Mouse (Mus musculus) heart, embryonic 11.5 days (tissue): ENCODE measurements at regions not wholly inside any gene's neighbourhood (a gene's known extent, or its start where the extent isn't known, plus 50 kb on each side); places are given as distances from the start of the nearest gene placed in this dataset.
"Not testable (repeated sequence)": the region's sequence is repeated elsewhere in the genome, so short reads cannot be mapped to it uniquely, and the experiment has no call there.

ENCODE experiments used
- ATAC-seq: fragments of 200-750 bp; cut with Nextera tagmentation; replicated peaks from 2 replicates; pipeline ENCODE4 v1.8.0; 2017; ENCODE audit warnings: moderate library complexity; ENCODE audit not compliant: insufficient number of reproducible peaks, low FRiP score, low TSS enrichment
- H3K27ac ChIP-seq: fragments of 300-500 bp; sonication (generic); 2 replicates; pipeline ENCODE4 v1.5.1; 2014; ENCODE audit warnings: mild to moderate bottlenecking, low read depth, low read length
- H3K27me3 ChIP-seq: fragments of 300-500 bp; sonication (generic); 2 replicates; pipeline ENCODE4 v1.6.1; 2014; ENCODE audit warnings: mild to moderate bottlenecking, low read length, mixed read lengths; ENCODE audit not compliant: control insufficient read depth, insufficient read depth
- H3K36me3 ChIP-seq: fragments of 300-500 bp; sonication (generic); 2 replicates; pipeline ENCODE4 v1.6.1; 2014; ENCODE audit warnings: mild to moderate bottlenecking, low read length, moderate library complexity, mixed read lengths; ENCODE audit not compliant: control insufficient read depth, insufficient read depth
- H3K4me1 ChIP-seq: fragments of 300-500 bp; sonication (generic); 2 replicates; pipeline ENCODE4 v1.6.1; 2014; ENCODE audit warnings: low read length; ENCODE audit not compliant: control insufficient read depth, insufficient read depth
- H3K4me2 ChIP-seq: fragments of 300-500 bp; sonication (generic); 2 replicates; pipeline ENCODE4 v1.6.1; 2014; ENCODE audit warnings: mild to moderate bottlenecking, moderate library complexity
- H3K4me3 ChIP-seq: fragments of 300-500 bp; sonication (generic); 2 replicates; pipeline ENCODE4 v1.5.1; 2014; ENCODE audit warnings: low read depth, low read length
- H3K9ac ChIP-seq: fragments of 300-500 bp; sonication (generic); 2 replicates; pipeline ENCODE4 v1.6.1; 2014; ENCODE audit warnings: mild to moderate bottlenecking, low read depth, low read length, moderate library complexity
- H3K9me3 ChIP-seq: fragments of 300-500 bp; sonication (generic); replicated peaks from 2 replicates; pipeline ENCODE4 v1.6.1; 2016; ENCODE audit warnings: low read length; ENCODE audit not compliant: control insufficient read depth
- whole genome bisulfite sequencing: fragments of 180-500 bp; shearing (Covaris S2); extraction: QIAGEN DNeasy Blood & Tissue Kit; methylation state at CpG from one replicate; pipeline ENCODE4 v1.1.7; 2014; ENCODE audit not compliant: insufficient replicate concordance; 5-methylcytosine and 5-hydroxymethylcytosine counted together

DNA sequence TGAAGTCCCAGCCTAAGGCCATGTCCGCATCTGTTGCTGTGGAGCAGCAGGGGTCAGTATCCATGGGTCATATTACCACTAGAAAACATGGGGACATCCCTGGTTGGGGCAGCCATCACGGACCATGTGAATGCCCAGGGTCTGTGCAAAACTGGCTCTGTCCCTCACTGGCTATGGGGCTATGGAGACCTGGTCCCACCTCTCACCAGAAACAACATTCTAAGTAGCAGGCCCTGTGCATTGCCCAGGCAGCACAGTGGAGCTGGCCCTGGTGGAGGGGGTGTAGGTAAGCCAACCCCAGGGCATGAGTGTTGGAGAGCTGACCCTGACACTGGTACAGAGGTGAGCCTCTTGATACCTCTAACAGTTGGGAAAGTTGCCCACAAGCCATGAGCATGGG is 213.7 kb downstream of the Macc1 start:
- ATAC-seq = 0 out of 2 replicates have a peak, but pooled peaks have one; percentile 33

DNA sequence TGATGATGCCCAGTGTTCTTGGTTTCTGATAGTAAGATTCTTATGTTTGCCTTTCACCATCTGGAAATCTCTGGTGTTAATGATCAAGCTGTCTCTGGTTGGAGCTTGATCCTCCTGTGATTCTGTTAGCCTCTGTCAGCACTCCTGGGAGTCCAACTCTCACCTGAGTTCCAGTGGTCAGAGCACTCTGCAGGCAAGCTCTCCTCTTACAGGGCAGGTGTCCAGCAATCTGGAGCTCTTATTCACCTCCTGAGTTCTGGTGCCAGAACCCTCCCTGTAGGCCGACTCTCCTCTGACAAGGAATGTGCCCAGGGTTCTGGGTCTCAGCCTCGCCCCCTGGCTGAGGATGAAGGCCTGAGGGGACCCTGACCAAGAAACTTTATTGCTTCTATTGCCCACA is 234.3 kb downstream of the Macc1 start:
- ATAC-seq, H3K27ac ChIP-seq, H3K4me1 ChIP-seq, H3K4me3 ChIP-seq, H3K9ac ChIP-seq, H3K27me3 ChIP-seq, H3K9me3 ChIP-seq, H3K36me3 ChIP-seq, H3K4me2 ChIP-seq: not testable (repeated sequence)
- WGBS = 68% methylated on average over 2 of the region's 2 CpGs

More for the DNA sequence above, 213.7 kb downstream of the Macc1 start:
- Histone ChIP-seq H3K9me3 (no peaks in the 10 kb centered on the region), H3K27ac (no peak overlapping the region), H3K4me3 (no peak overlapping the region), H3K9ac (no peak overlapping the region), H3K4me1 (no peaks in the 10 kb centered on the region), H3K36me3 (no peaks in the 10 kb centered on the region), H3K27me3 (no peaks in the 10 kb centered on the region), H3K4me2 (no peak overlapping the region)
- 80% methylated on average over 2 of the region's 2 CpGs for WGBS

DNA sequence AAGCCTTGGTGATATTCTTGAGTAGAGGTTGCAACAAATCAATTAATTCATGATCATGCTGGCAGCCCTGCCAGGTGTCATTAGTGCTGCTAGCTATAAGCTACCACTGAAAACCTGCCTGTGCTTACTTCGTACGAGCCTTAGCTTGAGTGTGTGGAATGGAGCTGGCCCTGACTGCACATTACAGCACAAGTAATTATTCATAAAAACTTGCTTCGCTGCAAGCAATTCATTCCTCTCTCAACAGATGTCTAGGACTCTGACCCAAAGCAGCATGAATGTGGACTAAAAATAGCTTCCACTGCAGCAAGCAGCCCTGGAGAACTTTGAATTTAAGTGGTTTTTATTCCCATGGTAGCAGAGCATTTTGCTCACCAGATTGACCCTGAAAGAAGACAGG is 262.6 kb downstream of the Macc1 start:
- no peak for ATAC-seq
- no peaks in the 10 kb centered on the region for H3K4me1 ChIP-seq

DNA sequence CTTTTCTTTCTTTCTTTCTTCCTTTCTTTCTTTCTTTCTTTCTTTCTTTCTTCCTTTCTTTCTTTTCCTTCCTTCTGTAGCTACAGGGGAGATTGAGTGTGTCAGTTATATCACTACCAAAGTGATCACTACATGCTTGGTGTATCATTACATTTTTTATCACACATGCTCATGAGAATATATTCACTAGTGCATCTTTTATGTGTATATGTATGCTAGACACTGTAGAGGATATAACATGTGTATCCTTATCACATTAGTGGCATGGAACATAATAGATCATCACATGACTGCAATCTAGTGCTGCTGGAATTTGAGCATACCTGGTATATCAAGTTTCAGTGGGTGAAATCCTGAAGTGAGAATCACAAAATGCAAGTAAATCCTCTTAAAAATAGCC is 263.2 kb downstream of the Macc1 start:
- no peak overlapping the region for H3K4me2 ChIP-seq
- no peak overlapping the region for H3K9ac ChIP-seq
- no peak overlapping the region for H3K4me3 ChIP-seq
- no peak for ATAC-seq
- H3K9me3 ChIP-seq = no peaks in the 10 kb centered on the region
- no peaks in the 10 kb centered on the region for H3K4me1 ChIP-seq
- no peaks in the 10 kb centered on the region for H3K27me3 ChIP-seq
- H3K27ac ChIP-seq = no peak overlapping the region
- H3K36me3 ChIP-seq = no peaks in the 10 kb centered on the region

More for the DNA sequence above, 262.6 kb downstream of the Macc1 start:
- no peaks in the 10 kb centered on the region for H3K36me3 ChIP-seq
- H3K4me3 ChIP-seq = no peak overlapping the region
- no peak overlapping the region for H3K9ac ChIP-seq
- 53% methylated on average over 3 of the region's 3 CpGs for WGBS
- H3K9me3 ChIP-seq = no peaks in the 10 kb centered on the region
- H3K27me3 ChIP-seq = no peaks in the 10 kb centered on the region
- no peak overlapping the region for H3K4me2 ChIP-seq
- H3K27ac ChIP-seq = no peak overlapping the region

DNA sequence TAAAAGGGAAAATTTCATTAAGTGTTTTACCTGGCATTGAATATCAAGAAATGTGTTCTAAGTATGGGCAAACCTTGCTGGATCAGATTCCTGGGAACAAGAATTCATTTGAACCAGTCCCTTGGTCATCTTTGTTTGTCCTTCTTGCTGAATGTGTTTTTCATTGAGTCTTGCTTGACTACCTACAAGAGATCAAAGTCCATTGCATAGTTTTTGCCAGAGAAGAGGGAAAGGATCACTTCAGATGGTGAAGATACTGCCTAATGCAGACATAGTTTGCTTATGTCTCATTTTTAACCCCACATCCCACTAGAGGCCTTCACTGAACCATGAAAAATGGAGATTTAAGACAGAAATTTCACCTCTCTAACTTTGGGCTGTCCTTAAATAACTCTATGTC is 287.3 kb downstream of the Macc1 start:
- Histone ChIP-seq H3K4me3 (no peak overlapping the region), H3K9me3 (no peaks in the 10 kb centered on the region), H3K4me2 (no peak overlapping the region), H3K27ac (no peak overlapping the region), H3K36me3 (no peaks in the 10 kb centered on the region), H3K4me1 (no peaks in the 10 kb centered on the region), H3K9ac (no peak overlapping the region), H3K27me3 (no peaks in the 10 kb centered on the region)
- no peak for ATAC-seq

DNA sequence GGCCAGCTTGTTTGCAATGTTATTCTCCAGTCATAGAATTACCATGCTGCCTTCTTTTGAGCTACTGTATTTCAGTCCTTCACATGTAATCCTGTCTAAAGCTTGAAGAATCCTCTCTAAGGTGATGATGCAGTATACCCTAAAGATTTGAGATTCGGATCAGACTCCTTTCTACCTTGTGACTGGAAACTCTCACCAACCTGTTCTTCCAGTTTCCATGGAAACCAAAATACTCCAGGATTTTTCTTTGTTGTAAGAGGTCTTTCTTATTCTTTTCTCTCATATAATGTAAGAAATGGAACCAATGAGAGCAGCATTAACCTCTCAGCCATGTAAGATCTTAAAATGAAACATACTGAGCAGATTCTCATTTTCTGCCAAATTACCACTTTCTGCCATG is 310.2 kb downstream of the Macc1 start:
- no peak overlapping the region for H3K27ac ChIP-seq
- ATAC-seq = no peak
- WGBS = 58% methylated on average over 1 of the region's 1 CpGs
- no peak overlapping the region for H3K4me3 ChIP-seq
- H3K9me3 ChIP-seq = no peaks in the 10 kb centered on the region
- H3K27me3 ChIP-seq = no peaks in the 10 kb centered on the region
- no peak overlapping the region for H3K4me2 ChIP-seq
- H3K9ac ChIP-seq = no peak overlapping the region
- H3K4me1 ChIP-seq = no peaks in the 10 kb centered on the region
- no peaks in the 10 kb centered on the region for H3K36me3 ChIP-seq

DNA sequence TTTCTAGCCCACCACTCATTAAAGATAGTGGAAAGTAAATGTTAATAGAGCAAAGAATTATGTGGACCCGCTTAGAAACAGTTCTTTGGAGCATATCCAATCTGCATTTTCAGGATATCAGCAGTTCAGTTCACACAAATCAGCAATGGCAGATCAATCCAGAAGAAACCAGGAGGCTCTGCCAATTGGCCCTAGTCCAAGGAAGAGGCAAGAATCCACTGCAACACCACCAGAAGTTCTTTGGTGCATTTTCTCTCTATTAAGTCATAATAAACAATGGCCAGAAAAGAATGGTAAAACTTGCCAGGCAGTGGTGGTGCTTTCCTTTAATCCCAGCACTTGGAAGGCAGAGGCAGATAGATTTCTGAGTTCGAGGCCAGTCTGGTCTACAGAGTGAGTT is 290.3 kb upstream of the Tmem196 start:
- H3K36me3 ChIP-seq = no peaks in the 10 kb centered on the region
- H3K9me3 ChIP-seq = no peaks in the 10 kb centered on the region
- no peak overlapping the region for H3K4me3 ChIP-seq
- ATAC-seq = no peak
- no peak overlapping the region for H3K27ac ChIP-seq
- no peaks in the 10 kb centered on the region for H3K4me1 ChIP-seq
- H3K9ac ChIP-seq = no peak overlapping the region
- no peaks in the 10 kb centered on the region for H3K27me3 ChIP-seq
- no peak overlapping the region for H3K4me2 ChIP-seq
- 74% methylated on average over 2 of the region's 2 CpGs for WGBS
